Mouse (Mus musculus): ENCODE measurements around the gene Tnfsf4. TPM values are rescaled to one million over a fixed set of nuclear protein-coding genes. Genes with fewer than 3 reads are reported as not detected.

Tnfsf4 gene
- polyA plus RNA-seq, 1 experiment from 2014 or later = not detected

Other genes with a start within 250 kb of the Tnfsf4 start
- gene Tex50, start 236.1 kb upstream of the Tnfsf4 start, polyA plus RNA-seq (2015; fragmentation: Nextera tagmentation; extraction: Ambion mirVana) = 0.15 and 0.22 TPM in 2 replicates
- gene Prdx6, start 144.2 kb upstream of the Tnfsf4 start, polyA plus RNA-seq (2015; fragmentation: Nextera tagmentation; extraction: Ambion mirVana) = 410 and 414 TPM in 2 replicates
- gene Tnfsf18, start 99.2 kb downstream of the Tnfsf4 start, polyA plus RNA-seq (2015; fragmentation: Nextera tagmentation; extraction: Ambion mirVana) = 0.11 TPM in 1 of 2 replicates, not detected in the other